Mouse (Mus musculus) liver, embryonic 14.5 days (tissue): ENCODE data around the gene Fam151a.

Experiments used
- CTCF ChIP-seq: IDR thresholded peaks from 2 replicates; pipeline ENCODE4 v1.5.1; 2016; ENCODE audit warnings: antibody characterized with exemption, low read depth, control low read depth
- EP300 ChIP-seq: IDR thresholded peaks from 2 replicates; pipeline ENCODE4 v1.6.1; 2016; ENCODE audit warnings: antibody characterized with exemption, low read depth

DNA sequence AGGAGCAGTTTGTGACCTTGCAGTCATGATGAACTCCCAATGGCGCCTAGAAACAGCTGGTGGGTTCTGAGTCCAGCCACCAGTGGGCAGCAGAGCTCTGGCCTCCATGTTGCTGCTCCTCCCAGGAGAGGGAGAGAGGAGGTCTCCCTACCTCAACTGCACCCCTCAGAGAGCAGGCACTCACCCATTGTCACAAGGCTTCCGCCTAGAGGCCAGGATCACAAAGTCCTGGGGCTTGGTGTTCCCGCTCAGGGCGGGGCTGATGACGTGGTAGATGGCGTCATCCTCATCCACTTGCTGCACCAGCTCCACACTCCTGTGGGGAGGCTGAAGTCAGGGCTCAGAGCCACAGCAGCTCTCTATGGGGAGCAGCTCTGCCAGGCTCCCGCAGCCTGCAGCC, 16.0 kb downstream of the Fam151a start:
- TF ChIP-seq CTCF (peak; percentile 87), EP300 (no peak)
